Comparison of ENCODE assay signal across 8 mouse cellular contexts in the genomic region with DNA sequence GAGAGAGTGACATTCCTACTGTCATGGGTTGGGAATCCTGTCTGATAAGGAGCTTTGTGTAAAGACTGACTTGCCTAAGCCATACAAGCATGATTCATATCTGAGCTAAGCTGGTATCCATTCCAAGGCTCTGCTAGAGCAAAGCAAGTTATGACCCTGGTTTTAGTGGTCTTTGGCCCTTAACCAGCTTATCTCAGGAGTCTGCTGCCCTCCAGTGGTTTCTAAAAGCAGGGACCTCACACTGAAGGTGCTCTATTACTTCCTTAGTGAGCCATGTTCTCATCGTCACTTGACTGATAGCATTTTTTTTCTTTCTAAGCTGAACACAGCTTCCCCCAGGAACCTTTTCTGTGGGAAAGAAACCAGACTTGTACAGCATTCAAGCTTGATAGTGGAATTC. TPM values are rescaled to one million over a fixed set of nuclear protein-coding genes. Genes with fewer than 3 reads are reported as not detected.
DNase-seq lines count a peak whose midpoint lies in the region; ATAC-seq and TF ChIP-seq lines count a peak whose summit lies in the region.

No protein-coding gene starts in this region.

- no peak overlapping the region for H3K27ac ChIP-seq in heart, adult 2 months
- H3K27ac ChIP-seq in heart, embryonic 10.5 days, result no peak overlapping the region
- H3K27ac ChIP-seq in forebrain, embryonic 15.5 days (replicated peaks), result no peak overlapping the region

- no peaks in the 10 kb centered on the region for H3K27me3 ChIP-seq in heart, adult 2 months (ENCODE audit: control insufficient read depth, insufficient read depth, low read length)
- no peaks in the 10 kb centered on the region for H3K27me3 ChIP-seq in heart, embryonic 10.5 days (ENCODE audit: insufficient read depth, poor library complexity, severe bottlenecking)
- no peaks in the 10 kb centered on the region for H3K27me3 ChIP-seq in forebrain, embryonic 15.5 days

- no peaks in the 10 kb centered on the region for H3K4me1 ChIP-seq in heart, adult 2 months (ENCODE audit: control insufficient read depth, insufficient read depth, low read length)
- 0 out of 2 replicates have a peak, but pooled peaks cover 9% of the 10 kb centered on the region for H3K4me1 ChIP-seq in heart, embryonic 10.5 days
- no peaks in the 10 kb centered on the region for H3K4me1 ChIP-seq in forebrain, embryonic 15.5 days

- ATAC-seq in forebrain, embryonic 15.5 days (replicated peaks), result no peak

- no peak overlapping the region for H3K4me3 ChIP-seq in heart, adult 2 months
- no peak overlapping the region for H3K4me3 ChIP-seq in heart, embryonic 10.5 days
- no peak overlapping the region for H3K4me3 ChIP-seq in forebrain, embryonic 15.5 days

- no peak overlapping the region for H3K9ac ChIP-seq in heart, adult 2 months (ENCODE audit: low read depth, low read length)
- no peak overlapping the region for H3K9ac ChIP-seq in forebrain, embryonic 15.5 days (replicated peaks)

- no peaks in the 10 kb centered on the region; the same call in none of the 2 replicates for H3K36me3 ChIP-seq in heart, adult 2 months (ENCODE audit: control insufficient read depth, insufficient read depth, low read length)
- H3K36me3 ChIP-seq in heart, embryonic 10.5 days, result peaks cover 93% of the 10 kb centered on the region
- H3K36me3 ChIP-seq in forebrain, embryonic 15.5 days, result peaks cover 86% of the 10 kb centered on the region

- no peak for TF ChIP-seq EP300 in heart, adult 2 months (IDR thresholded peaks at IDR 0.05; ENCODE audit: insufficient read depth, low read depth, low read length)

- 0% methylated on average over 1 of the region's 1 CpGs for WGBS in heart, adult 2 months
- 19% methylated on average over 1 of the region's 1 CpGs for WGBS in heart, embryonic 10.5 days
- WGBS in forebrain, embryonic 15.5 days, result 3% methylated on average over 1 of the region's 1 CpGs

- intact Hi-C loops in heart, adult 2 months (cut with DNase I), result loop anchor here (1.0 to 2.0 kb wide), 2 partner anchors 34 to 58 kb away; no protein-coding TSS in a partner anchor

- TF ChIP-seq CTCF in heart, adult 2 months (IDR thresholded peaks at IDR 0.05), result peak; percentile 82

- H3K9me3 ChIP-seq in heart, embryonic 10.5 days, result no peaks in the 10 kb centered on the region
- H3K9me3 ChIP-seq in forebrain, embryonic 15.5 days, result no peaks in the 10 kb centered on the region

- H3K4me2 ChIP-seq in forebrain, embryonic 15.5 days (replicated peaks), result no peak overlapping the region

- no peak for TF ChIP-seq POLR2A in heart, adult 2 months (IDR thresholded peaks at IDR 0.05; ENCODE audit: insufficient read depth, low read depth, low read length)

- H3K79me2 ChIP-seq in heart, adult 2 months (replicated peaks; ENCODE audit: control insufficient read depth, insufficient read depth, low read length), result no peaks in the 10 kb centered on the region

- peak in 1 of 2 experiments; percentile 28 for DNase-seq in heart, adult 2 months
- no peak for DNase-seq in heart, embryonic 10.5 days (ENCODE audit: low spot score)
- peak; percentile 23 for DNase-seq in urinary bladder, postnatal 25 days (ENCODE audit: low spot score)
- DNase-seq in urinary bladder, adult 2 months (ENCODE audit: low spot score), result no peak
- DNase-seq in embryo, embryonic 10 days (ENCODE audit: low spot score), result peak; percentile 72
- peak; percentile 53 for DNase-seq in kidney, adult 9 months
- peak; percentile 71 for DNase-seq in lung, postnatal 36 days

RNA-seq across cellular contexts. Expression of gene Slc7a6os, which starts 12.0 kb away (rescaled TPM):
- total RNA-seq in heart, adult 2 months (2021), result 10 to 100 TPM in 1 of 2 experiments, 1 to 10 TPM in 1; 9.6 to 10.7 TPM
- polyA plus RNA-seq in heart, adult 2 months (2012; rRNA removed), result 7.1 and 8.8 TPM in 2 replicates
- 24.1 and 38.1 TPM in 2 replicates for polyA plus RNA-seq in heart, embryonic 10.5 days (2016; fragmentation: Nextera tagmentation; extraction: Ambion mirVana)
- 25.8 and 26.3 TPM in 2 replicates for polyA plus RNA-seq in urinary bladder, adult 2 months (2012; rRNA removed)
- 41.1 and 43.8 TPM in 2 replicates for polyA plus RNA-seq in forebrain, embryonic 15.5 days (2015; fragmentation: Nextera tagmentation; extraction: Ambion mirVana)

RNA-seq across cellular contexts. Expression of gene Prmt7, which starts 12.0 kb away (rescaled TPM):
- 10 to 100 TPM; 22.9 to 26.3 TPM for total RNA-seq in heart, adult 2 months (2021)
- 21.7 and 32.5 TPM in 2 replicates for polyA plus RNA-seq in heart, adult 2 months (2012; rRNA removed)
- polyA plus RNA-seq in heart, embryonic 10.5 days (2016; fragmentation: Nextera tagmentation; extraction: Ambion mirVana), result 59.7 and 63.9 TPM in 2 replicates
- polyA plus RNA-seq in urinary bladder, adult 2 months (2012; rRNA removed), result 16.6 and 19.1 TPM in 2 replicates
- polyA plus RNA-seq in forebrain, embryonic 15.5 days (2015; fragmentation: Nextera tagmentation; extraction: Ambion mirVana), result 50.5 and 52.9 TPM in 2 replicates

RNA-seq across cellular contexts. Expression of gene Slc7a6, which starts 30.1 kb away (rescaled TPM):
- 10 to 100 TPM; 10.2 to 10.8 TPM for total RNA-seq in heart, adult 2 months (2021)
- 14.7 and 17.4 TPM in 2 replicates for polyA plus RNA-seq in heart, adult 2 months (2012; rRNA removed)
- 47.3 and 67.8 TPM in 2 replicates for polyA plus RNA-seq in heart, embryonic 10.5 days (2016; fragmentation: Nextera tagmentation; extraction: Ambion mirVana)
- 36.0 and 45.0 TPM in 2 replicates for polyA plus RNA-seq in urinary bladder, adult 2 months (2012; rRNA removed)
- polyA plus RNA-seq in forebrain, embryonic 15.5 days (2015; fragmentation: Nextera tagmentation; extraction: Ambion mirVana), result 62.2 and 69.2 TPM in 2 replicates

RNA-seq across cellular contexts. Expression of gene Pla2g15, which starts 48.5 kb away (rescaled TPM):
- total RNA-seq in heart, adult 2 months (2021), result 1 to 10 TPM; 6.5 to 8.6 TPM
- polyA plus RNA-seq in heart, adult 2 months (2012; rRNA removed), result 8.0 and 8.4 TPM in 2 replicates
- 10.6 and 13.6 TPM in 2 replicates for polyA plus RNA-seq in heart, embryonic 10.5 days (2016; fragmentation: Nextera tagmentation; extraction: Ambion mirVana)
- 13.5 and 18.5 TPM in 2 replicates for polyA plus RNA-seq in urinary bladder, adult 2 months (2012; rRNA removed)
- 16.6 and 20.1 TPM in 2 replicates for polyA plus RNA-seq in forebrain, embryonic 15.5 days (2015; fragmentation: Nextera tagmentation; extraction: Ambion mirVana)

Comparison
In these comparisons a context has a peak if more than half of its experiments do, and no peak if none do; other contexts are left out.
1. DNase-seq: peak in urinary bladder, postnatal 25 days (single experiment), embryo, embryonic 10 days (single experiment), kidney, adult 9 months (single experiment) and lung, postnatal 36 days (single experiment); none in heart, embryonic 10.5 days (single experiment) and urinary bladder, adult 2 months (single experiment).